Mouse (Mus musculus) G1E (cell line): ENCODE measurements around the gene Zfp639. TPM values are rescaled to one million over a fixed set of nuclear protein-coding genes. Genes with fewer than 3 reads are reported as not detected.

Experiments
- ATAC-seq: 2 replicates; pipeline ENCODE4 v1.8.0; 2016; ENCODE audit warnings: mild to moderate bottlenecking; ENCODE audit not compliant: insufficient number of reproducible peaks, poor library complexity, low FRiP score, severe bottlenecking; ENCODE audit errors: extremely low read depth
- DNase-seq: peaks from one replicate; pipeline ENCODE4 v3.0.0; 2012; ENCODE audit warnings: low spot score
- H3K27me3 ChIP-seq: 2 replicates; pipeline ENCODE4 v1.6.1; 2012; ENCODE audit warnings: mild to moderate bottlenecking, low read length, inconsistent platforms; ENCODE audit not compliant: insufficient read depth
- H3K36me3 ChIP-seq: replicated peaks from 2 replicates; pipeline ENCODE3; 2012; ENCODE audit warnings: mild to moderate bottlenecking, inconsistent platforms
- H3K4me1 ChIP-seq: 2 replicates; pipeline ENCODE4 v1.6.1; 2012; ENCODE audit warnings: low read depth, low read length, inconsistent platforms, mixed read lengths; ENCODE audit not compliant: insufficient read depth
- H3K4me3 ChIP-seq: 2 replicates; pipeline ENCODE4 v1.5.1; 2012; ENCODE audit warnings: low read depth, mild to moderate bottlenecking, inconsistent platforms, low read length, moderate library complexity, mixed read lengths
- H3K9me3 ChIP-seq: replicated peaks from 2 replicates; pipeline ENCODE4 v1.6.1; 2012; ENCODE audit warnings: inconsistent platforms
- CTCF ChIP-seq: IDR thresholded peaks from 2 replicates; pipeline ENCODE4 v1.5.1; 2012; ENCODE audit warnings: low read depth, low read length, inconsistent platforms, mixed read lengths
- GATA1 ChIP-seq: IDR thresholded peaks from 2 replicates; pipeline ENCODE4 v1.6.1; 2012; ENCODE audit warnings: borderline replicate concordance, low read length, inconsistent platforms, mixed read lengths
- GATA2 ChIP-seq: IDR thresholded peaks from 2 replicates; pipeline ENCODE4 v1.6.1; 2012; ENCODE audit warnings: low read depth, low read length, inconsistent platforms, borderline replicate concordance
- POLR2AphosphoS5 ChIP-seq: IDR thresholded peaks from 2 replicates; pipeline ENCODE4 v1.6.1; 2012; ENCODE audit warnings: low read depth, low read length, inconsistent platforms; ENCODE audit not compliant: insufficient replicate concordance
- TAL1 ChIP-seq: conservative IDR thresholded peaks from 2 replicates; pipeline ENCODE4 v1.6.1; 2012; ENCODE audit warnings: low read depth, low read length, inconsistent platforms, mixed read lengths
- polyA plus RNA-seq: library from polyadenylated mRNA; stranded (reverse); fragments of >175 nt; gene quantifications from 2 replicates; pipeline ENCODE4 v1.2.3, GENCODE M21; 2012
- total RNA-seq, 2 experiments: library from RNA; stranded (forward) in 1 of 2; stranded (reverse) in 1 of 2; fragments of 200-1000 nt in 1 of 2; fragments of >200 nt in 1 of 2; fragmentation: Nextera tagmentation in 1 of 2; gene quantifications; 2 replicates each; pipeline ENCODE4 v1.2.3; 2014 to 2017

Gene Zfp639
- total and polyA plus RNA-seq, 3 experiments, result 6.0 to 90.8 (median 67.9) TPM

DNA sequence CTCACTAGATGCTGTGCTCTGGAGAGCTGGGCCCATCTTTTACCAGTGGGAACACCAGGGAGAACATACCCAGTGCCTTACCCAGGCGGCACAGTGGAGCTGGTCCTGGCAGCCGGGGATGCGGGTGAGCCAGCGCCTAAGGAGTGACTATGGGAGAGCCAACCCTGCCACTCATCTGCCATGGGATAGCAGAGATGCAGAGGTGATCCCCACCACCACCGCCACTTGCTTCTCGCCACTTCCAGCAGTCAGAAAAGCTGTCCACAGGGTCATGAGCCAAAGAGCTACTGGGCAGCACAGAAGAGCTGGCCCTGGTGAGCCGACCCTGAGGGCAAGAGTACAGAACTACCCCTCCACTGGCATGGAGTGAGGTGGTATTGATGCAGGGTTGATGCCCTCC is 30.1 kb upstream of the Zfp639 start:
- no peaks in the 10 kb centered on the region for H3K36me3 ChIP-seq
- DNase-seq (no peak), ATAC-seq (no peak)
- no peaks in the 10 kb centered on the region for H3K4me1 ChIP-seq
- no peak overlapping the region for H3K4me3 ChIP-seq
- TF ChIP-seq POLR2AphosphoS5 (no peak), CTCF (no peak), GATA1 (no peak), TAL1 (no peak), GATA2 (no peak)
- peaks cover 22% of the 10 kb centered on the region for H3K27me3 ChIP-seq
- no peaks in the 10 kb centered on the region for H3K9me3 ChIP-seq

DNA sequence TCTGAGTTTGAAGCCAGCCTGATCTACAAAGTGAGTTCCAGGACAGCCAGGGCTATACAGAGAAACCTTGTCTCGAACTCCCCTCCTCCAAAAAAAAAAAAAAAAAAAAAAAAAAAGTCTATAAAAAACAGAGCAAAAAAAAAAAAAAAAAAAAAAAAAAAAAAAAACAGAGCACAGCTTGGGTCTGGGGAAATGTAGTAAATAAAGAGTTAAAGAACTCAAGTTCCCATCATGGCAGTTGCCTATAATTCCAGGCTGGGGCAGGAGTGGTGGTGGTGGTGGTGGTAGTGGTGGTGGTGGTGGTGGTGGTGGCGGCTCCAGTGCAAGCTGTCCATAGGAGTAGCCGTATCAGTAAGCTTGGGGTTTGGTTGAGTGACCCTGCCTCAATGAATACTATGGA is 27.0 kb upstream of the Zfp639 start:
- no peak overlapping the region for H3K4me3 ChIP-seq
- no peaks in the 10 kb centered on the region for H3K4me1 ChIP-seq
- H3K27me3 ChIP-seq, result peaks cover 17% of the 10 kb centered on the region
- H3K36me3 ChIP-seq, result no peaks in the 10 kb centered on the region
- DNase-seq (no peak), ATAC-seq (no peak)
- no peaks in the 10 kb centered on the region for H3K9me3 ChIP-seq
- TF ChIP-seq POLR2AphosphoS5 (no peak), GATA1 (no peak), TAL1 (no peak), GATA2 (no peak), CTCF (no peak)

DNA sequence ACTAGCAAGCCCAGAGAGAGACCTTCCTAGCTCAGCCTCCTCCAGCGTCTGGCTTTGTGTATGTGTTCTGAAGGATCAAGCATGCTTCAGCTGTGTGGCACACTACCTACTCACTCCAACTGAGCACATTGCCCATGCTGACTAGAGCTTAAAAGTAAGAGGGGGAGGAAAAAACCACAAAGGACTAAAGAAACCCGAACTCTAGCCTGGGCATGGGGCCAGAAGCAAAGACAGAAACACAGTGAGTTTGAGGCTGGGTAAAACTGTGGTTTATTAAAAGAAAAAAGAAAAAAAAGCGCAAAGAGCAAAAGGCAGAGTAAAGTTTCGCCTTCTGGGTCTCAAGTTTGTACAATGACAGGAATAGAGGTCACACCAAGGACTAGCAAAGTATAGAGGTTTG is 23.5 kb upstream of the Zfp639 start:
- Histone ChIP-seq H3K36me3 (no peaks in the 10 kb centered on the region), H3K9me3 (no peaks in the 10 kb centered on the region), H3K4me3 (no peak overlapping the region), H3K27me3 (peaks cover 8% of the 10 kb centered on the region; the same call in 1 of the 2 replicates), H3K4me1 (no peaks in the 10 kb centered on the region)
- no peak for TF ChIP-seq CTCF
- TF ChIP-seq GATA1, result no peak
- ATAC-seq (no peak), DNase-seq (no peak)

DNA sequence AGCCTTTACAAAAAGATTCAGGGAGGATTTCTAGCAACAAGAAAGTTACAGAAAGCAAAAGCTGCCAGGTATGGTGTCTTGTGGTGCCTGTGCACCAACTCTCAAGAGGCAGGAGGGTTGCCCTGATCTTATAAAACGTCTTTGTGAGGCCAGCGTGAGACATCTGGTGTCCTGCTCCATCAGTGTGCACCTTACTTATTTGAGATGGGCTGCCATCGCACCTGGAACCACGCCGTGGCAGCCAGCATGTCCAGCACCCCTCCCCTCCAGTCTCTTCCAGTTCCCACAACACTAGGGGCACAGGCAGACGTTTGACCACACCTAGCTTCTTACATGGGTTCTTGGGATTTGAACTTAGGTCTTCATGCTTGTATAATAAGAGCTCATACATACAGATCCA is 21.9 kb upstream of the Zfp639 start:
- H3K4me1 ChIP-seq, result no peaks in the 10 kb centered on the region
- H3K27me3 ChIP-seq, result peaks cover 7% of the 10 kb centered on the region; the same call in 1 of the 2 replicates
- no peak overlapping the region for H3K4me3 ChIP-seq
- TF ChIP-seq POLR2AphosphoS5, result no peak
- no peak for TF ChIP-seq TAL1
- no peak for TF ChIP-seq GATA2
- no peak for TF ChIP-seq CTCF
- no peak for TF ChIP-seq GATA1
- DNase-seq, result no peak
- no peak for ATAC-seq
- no peaks in the 10 kb centered on the region for H3K9me3 ChIP-seq
- H3K36me3 ChIP-seq, result no peaks in the 10 kb centered on the region

DNA sequence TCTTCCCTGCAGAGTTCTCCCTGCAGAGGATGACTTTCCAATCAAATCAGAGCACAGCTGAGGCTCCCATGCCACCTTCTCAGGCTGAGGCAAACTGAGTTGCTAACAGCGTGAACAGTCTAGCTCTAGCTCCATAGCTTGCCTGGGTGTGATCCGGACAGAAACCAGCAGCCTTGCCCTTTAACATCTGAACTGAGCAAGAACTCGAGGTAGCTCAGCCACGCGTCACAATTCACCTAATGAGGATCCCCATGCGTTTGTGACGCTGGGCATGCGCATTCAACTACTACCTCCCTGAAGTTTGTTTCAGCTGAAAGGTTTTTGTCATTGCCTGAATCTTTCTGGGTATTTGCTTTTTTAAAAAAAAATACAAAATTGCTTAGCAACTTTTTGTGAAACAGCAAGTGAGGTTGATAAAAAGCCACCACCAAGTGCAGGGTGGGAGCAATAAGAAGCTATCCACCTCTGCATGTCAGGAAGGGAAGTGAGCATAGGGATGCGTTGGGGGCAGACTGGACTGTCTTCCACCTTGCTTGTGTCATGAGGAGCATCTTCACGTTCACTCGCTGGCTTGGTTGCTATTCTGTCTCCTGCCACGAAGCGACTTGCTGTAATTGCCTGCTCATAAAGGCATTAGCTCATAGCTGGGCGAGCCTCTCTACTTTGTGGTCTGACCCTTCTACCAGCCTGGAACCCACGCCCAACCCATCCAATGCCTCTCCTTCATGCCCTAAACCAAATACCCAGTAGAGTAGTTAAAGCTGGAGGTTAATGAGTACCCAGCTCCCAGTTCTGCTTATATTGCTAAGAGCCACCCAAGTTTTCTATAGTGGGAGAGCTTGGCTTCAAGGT is 19.8 kb upstream of the Zfp639 start:
- Histone ChIP-seq H3K4me1 (no peaks in the 10 kb centered on the region), H3K36me3 (no peaks in the 10 kb centered on the region), H3K27me3 (peaks cover 15% of the 10 kb centered on the region), H3K9me3 (no peaks in the 10 kb centered on the region), H3K4me3 (no peak overlapping the region)
- no peak for ATAC-seq
- TF ChIP-seq GATA2, result no peak
- no peak for TF ChIP-seq CTCF
- no peak for TF ChIP-seq TAL1
- no peak for TF ChIP-seq POLR2AphosphoS5
- no peak for DNase-seq

DNA sequence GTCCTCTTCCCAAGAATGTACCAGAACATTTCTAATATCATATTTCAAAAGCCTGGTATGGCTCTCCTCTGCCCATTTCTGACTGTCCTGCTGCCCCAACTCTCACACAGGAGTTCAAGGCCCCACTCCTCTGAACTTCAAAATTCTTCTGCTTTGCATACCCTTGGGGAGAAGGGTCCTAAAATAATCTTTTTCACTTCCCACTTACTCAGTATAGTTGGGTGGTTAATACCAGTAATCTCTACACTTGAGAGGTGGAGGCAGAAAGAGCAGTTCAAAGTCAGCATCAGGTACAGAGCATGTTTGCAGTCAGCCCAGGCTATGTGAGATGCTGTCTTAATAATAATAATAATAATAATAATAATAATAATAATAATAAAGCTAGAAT is 19.1 kb upstream of the Zfp639 start:
- no peaks in the 10 kb centered on the region for H3K4me1 ChIP-seq
- H3K9me3 ChIP-seq, result no peaks in the 10 kb centered on the region
- H3K36me3 ChIP-seq, result no peaks in the 10 kb centered on the region
- H3K27me3 ChIP-seq, result peaks cover 15% of the 10 kb centered on the region
- TF ChIP-seq GATA1, result no peak
- TF ChIP-seq POLR2AphosphoS5, result no peak
- TF ChIP-seq CTCF, result no peak
- no peak for TF ChIP-seq TAL1
- TF ChIP-seq GATA2, result no peak
- no peak for ATAC-seq
- no peak overlapping the region for H3K4me3 ChIP-seq
- DNase-seq, result no peak
